Mouse (Mus musculus): ENCODE data around the gene Tet2.

DNA sequence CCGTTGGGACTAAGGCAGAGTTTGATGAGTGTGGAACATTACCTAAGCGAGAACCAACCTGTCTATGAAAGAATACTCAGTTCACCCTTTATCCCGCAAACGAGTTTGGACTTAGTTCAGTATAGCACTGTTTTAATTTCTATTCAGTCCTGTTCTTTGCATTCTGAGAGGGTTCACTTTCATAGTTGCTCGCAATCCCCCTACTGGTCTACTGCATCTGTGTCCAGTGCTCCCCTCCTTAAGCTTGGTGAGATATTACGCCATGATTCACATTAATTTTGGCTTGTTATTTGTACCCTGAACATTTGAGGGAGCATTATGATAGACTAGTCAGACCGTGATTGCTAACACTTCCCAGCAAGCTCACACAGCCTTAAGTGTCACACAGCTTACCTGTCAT is 76.1 kb downstream of the Tet2 start:
- TF ChIP-seq CTCF (IDR thresholded peaks at IDR 0.05; ENCODE audit: borderline replicate concordance, insufficient read depth, low read length) (no peak), POLR2A (IDR thresholded peaks at IDR 0.05; ENCODE audit: low read depth, low read length) (no peak)

All from embryonic fibroblast, embryonic 13.5 days (primary cell).